Mouse (Mus musculus) liver, postnatal 0 days (tissue): Measurements from ENCODE around the gene Arhgap15. TPM values are rescaled to one million over a fixed set of nuclear protein-coding genes. Genes with fewer than 3 reads are reported as not detected.

Source experiments
- ATAC-seq: fragments of 200-750 bp; cut with Nextera tagmentation; 2 replicates; pipeline ENCODE4 v1.8.0; 2017; ENCODE audit warnings: mild to moderate bottlenecking, moderate library complexity
- DNase-seq: peaks from one replicate; pipeline ENCODE4 v3.0.0-alpha.2; 2016
- H3K27ac ChIP-seq: fragments of 300-500 bp; sonication (generic); 2 replicates; pipeline ENCODE4 v1.5.1; 2014; ENCODE audit warnings: antibody characterized with exemption, moderate library complexity, mild to moderate bottlenecking, low read depth
- H3K27me3 ChIP-seq: fragments of 300-500 bp; sonication (generic); 2 replicates; pipeline ENCODE4 v1.6.1; 2014; ENCODE audit warnings: low read length, control low read depth, mixed read lengths; ENCODE audit not compliant: insufficient read depth
- H3K36me3 ChIP-seq: fragments of 300-500 bp; sonication (generic); replicated peaks from 2 replicates; pipeline ENCODE4 v1.6.1; 2014; ENCODE audit warnings: mild to moderate bottlenecking, control low read depth, low read length, moderate library complexity, mixed read lengths; ENCODE audit not compliant: insufficient read depth
- H3K4me1 ChIP-seq: fragments of 300-500 bp; sonication (generic); 2 replicates; pipeline ENCODE4 v1.6.1; 2014; ENCODE audit warnings: antibody characterized with exemption, mild to moderate bottlenecking, control low read depth; ENCODE audit not compliant: insufficient read depth
- H3K4me2 ChIP-seq: fragments of 300-500 bp; sonication (generic); 2 replicates; pipeline ENCODE4 v1.6.1; 2014; ENCODE audit warnings: low read depth, mild to moderate bottlenecking, low read length, moderate library complexity, mixed read lengths
- H3K4me3 ChIP-seq: fragments of 300-500 bp; sonication (generic); 2 replicates; pipeline ENCODE4 v1.5.1; 2014; ENCODE audit warnings: low read depth, low read length
- H3K9ac ChIP-seq: fragments of 300-500 bp; sonication (generic); replicated peaks from 2 replicates; pipeline ENCODE4 v1.6.1; 2014; ENCODE audit warnings: mild to moderate bottlenecking, moderate library complexity
- H3K9me3 ChIP-seq: fragments of 300-500 bp; sonication (generic); 2 replicates; pipeline ENCODE4 v1.6.1; 2016; ENCODE audit warnings: mild to moderate bottlenecking, control low read depth, low read length, mixed read lengths
- CTCF ChIP-seq: sonication (generic); IDR thresholded peaks from 2 replicates; pipeline ENCODE4 v1.5.1; 2016; ENCODE audit warnings: antibody characterized with exemption, low read depth
- EP300 ChIP-seq: IDR thresholded peaks from 2 replicates; pipeline ENCODE4 v1.6.1; 2016; ENCODE audit warnings: antibody characterized with exemption, low read depth, mild to moderate bottlenecking
- WGBS: fragments of 180-500 bp; shearing (Covaris S2); extraction: QIAGEN DNeasy Blood & Tissue Kit; methylation state at CpG from one replicate; pipeline ENCODE4 v1.1.7; 2014; ENCODE audit not compliant: insufficient replicate concordance; 5-methylcytosine and 5-hydroxymethylcytosine counted together
- polyA plus RNA-seq: library from polyadenylated mRNA; unstranded; fragments of >200 nt; fragmentation: Nextera tagmentation; extraction: Ambion mirVana; gene quantifications from 2 replicates; pipeline ENCODE4 v1.2.1, GENCODE M21; 2015

Gene Arhgap15
- polyA plus RNA-seq, 1 experiment from 2014 or later: 6.3 TPM

DNA sequence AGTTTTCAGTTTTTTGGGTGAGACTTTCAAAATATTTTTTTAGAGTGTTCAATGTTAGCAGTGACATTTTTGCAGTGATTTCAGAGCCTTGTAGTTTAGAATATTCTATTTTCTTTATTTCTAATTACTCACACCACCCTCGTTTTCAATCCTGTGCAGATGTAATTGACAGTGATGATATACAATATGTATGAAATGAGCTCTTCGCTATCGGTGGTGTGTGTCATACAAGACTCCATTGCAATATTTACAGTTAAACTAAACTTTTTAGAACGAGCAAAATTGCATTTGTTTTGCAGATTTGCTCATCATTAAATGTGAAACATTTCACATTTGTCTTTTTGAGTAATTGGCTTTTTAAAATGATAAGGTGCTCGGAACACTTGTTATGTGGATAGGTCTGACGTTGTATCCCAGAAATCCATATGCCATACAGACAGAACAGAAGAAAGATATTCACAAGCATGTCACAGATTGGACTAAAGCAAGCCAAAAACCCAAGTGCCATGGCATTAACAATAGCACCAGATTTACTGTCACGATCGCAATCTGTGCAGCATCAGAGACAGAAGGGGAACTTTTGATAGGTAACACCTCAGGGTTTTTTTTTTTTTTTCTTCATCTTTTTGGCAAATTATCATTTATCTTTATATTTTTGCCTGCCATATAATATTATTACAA is 280.6 kb downstream of the Arhgap15 start:
- H3K27ac ChIP-seq: no peak overlapping the region
- no peaks in the 10 kb centered on the region for H3K27me3 ChIP-seq
- TF ChIP-seq EP300 (no peak), CTCF (no peak)
- WGBS: 79% methylated on average over 8 of the region's 8 CpGs
- H3K4me1 ChIP-seq: no peaks in the 10 kb centered on the region
- DNase-seq (no peak), ATAC-seq (no peak)
- H3K9ac ChIP-seq: no peak overlapping the region
- no peak overlapping the region for H3K4me2 ChIP-seq
- H3K36me3 ChIP-seq: no peaks in the 10 kb centered on the region
- H3K4me3 ChIP-seq: no peak overlapping the region
- H3K9me3 ChIP-seq: no peaks in the 10 kb centered on the region

DNA sequence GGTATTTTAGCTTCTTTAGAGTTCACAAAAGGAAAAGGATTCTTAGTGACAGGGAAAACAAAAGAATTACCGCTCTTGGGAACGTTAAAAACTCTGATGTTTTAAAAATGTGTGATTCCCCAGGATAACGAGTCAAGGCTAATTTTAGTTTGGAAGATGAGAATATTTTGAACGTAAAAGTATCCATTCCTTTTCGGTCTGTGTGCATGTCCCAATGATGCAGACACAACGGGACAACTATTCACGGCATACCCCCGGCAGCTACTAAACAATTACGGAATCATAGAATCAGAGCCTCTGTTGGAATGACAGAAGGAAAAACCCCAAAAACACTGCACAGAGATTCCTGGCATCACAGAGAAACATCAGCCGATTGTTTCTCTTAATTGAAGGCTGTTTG is 281.2 kb downstream of the Arhgap15 start:
- Histone ChIP-seq H3K9ac (no peak overlapping the region), H3K36me3 (no peaks in the 10 kb centered on the region), H3K4me2 (no peak overlapping the region), H3K4me1 (no peaks in the 10 kb centered on the region), H3K4me3 (no peak overlapping the region), H3K27me3 (no peaks in the 10 kb centered on the region), H3K27ac (no peak overlapping the region), H3K9me3 (no peaks in the 10 kb centered on the region)
- DNase-seq: no peak
- ATAC-seq: no peak
- TF ChIP-seq EP300 (no peak), CTCF (no peak)
- WGBS: 88% methylated on average over 10 of the region's 10 CpGs

DNA sequence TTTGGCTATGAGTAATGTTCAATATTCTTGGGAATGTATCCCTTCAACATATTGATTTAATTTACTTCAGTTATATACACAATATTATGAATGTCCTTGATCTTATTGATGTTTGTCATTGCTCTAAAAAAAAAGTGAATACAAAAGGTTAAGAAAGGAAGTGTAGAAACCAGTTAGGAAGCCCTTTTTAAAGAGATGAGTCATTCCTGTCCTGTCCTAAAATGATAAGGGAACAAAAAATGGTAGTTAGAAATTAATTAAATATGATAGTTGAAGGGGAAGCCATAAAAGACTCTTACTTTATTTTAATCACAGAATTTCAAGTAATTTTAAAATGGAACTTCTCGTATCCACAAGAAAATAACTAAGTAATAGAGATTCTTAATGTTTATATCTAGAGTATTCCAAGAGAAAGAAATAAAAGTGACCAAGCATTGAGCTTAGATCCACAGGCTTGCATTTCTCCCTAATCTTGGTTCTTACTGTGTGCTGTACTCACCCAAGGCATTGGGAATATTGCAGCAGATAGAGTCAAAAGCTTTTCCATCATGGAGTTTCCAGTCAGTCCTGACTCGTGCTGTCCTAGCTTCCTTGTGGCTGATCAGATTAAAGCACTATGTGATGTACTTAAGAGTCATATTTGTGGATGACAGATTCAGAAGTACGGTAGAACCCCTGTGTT is 291.0 kb downstream of the Arhgap15 start:
- Histone ChIP-seq H3K9me3 (no peaks in the 10 kb centered on the region), H3K27me3 (no peaks in the 10 kb centered on the region), H3K4me1 (no peaks in the 10 kb centered on the region), H3K36me3 (no peaks in the 10 kb centered on the region), H3K4me3 (no peak overlapping the region), H3K27ac (no peak overlapping the region), H3K9ac (no peak overlapping the region), H3K4me2 (no peak overlapping the region)
- DNase-seq (no peak), ATAC-seq (no peak)
- TF ChIP-seq CTCF (no peak), EP300 (no peak)
- WGBS: 74% methylated on average over 3 of the region's 3 CpGs

DNA sequence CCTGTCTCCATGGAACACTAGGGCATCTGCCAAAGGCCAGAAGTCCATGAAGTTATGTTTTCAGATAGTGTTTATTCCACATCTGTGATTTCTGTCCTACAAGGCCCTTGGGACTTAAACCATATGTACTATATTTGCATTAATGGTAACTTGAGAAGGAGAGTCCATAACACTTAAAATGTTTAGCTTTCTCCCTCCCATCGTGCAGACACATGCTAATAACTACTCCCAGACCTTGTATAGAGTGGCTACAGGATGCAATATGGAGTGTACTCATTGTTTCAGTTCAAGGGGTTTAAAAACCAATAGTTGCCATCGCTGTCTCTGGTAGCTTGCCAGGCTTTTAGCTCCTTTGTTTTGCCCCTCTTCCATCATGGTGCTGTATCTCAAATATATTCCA is 295.5 kb downstream of the Arhgap15 start:
- H3K9me3 ChIP-seq: no peaks in the 10 kb centered on the region
- DNase-seq: no peak
- H3K4me1 ChIP-seq: no peaks in the 10 kb centered on the region
- H3K27me3 ChIP-seq: no peaks in the 10 kb centered on the region
- WGBS: 56% methylated on average over 2 of the region's 2 CpGs
- no peak overlapping the region for H3K4me2 ChIP-seq
- TF ChIP-seq EP300 (no peak), CTCF (no peak)
- no peaks in the 10 kb centered on the region for H3K36me3 ChIP-seq
- no peak for ATAC-seq
- no peak overlapping the region for H3K9ac ChIP-seq
- no peak overlapping the region for H3K27ac ChIP-seq
- no peak overlapping the region for H3K4me3 ChIP-seq

DNA sequence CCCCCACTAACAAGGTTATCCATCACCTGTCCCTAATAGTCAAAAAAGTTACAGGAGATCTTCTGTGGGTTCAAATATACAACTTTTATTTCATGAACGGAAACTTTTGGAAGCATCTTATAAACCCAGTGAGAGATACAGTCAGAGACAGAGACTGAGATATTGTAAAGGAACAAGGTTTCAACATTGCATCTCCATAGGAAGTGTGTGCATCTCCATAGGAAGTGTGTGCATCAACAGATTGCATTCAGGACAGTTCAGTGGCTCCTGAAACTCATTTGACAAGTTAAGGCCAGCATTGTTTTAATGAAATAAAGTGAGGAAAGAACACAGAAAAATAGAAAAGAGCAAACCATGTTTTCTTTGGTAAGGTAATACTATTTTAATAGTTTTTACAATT is 296.0 kb downstream of the Arhgap15 start:
- H3K4me2 ChIP-seq: no peak overlapping the region
- H3K27ac ChIP-seq: no peak overlapping the region
- no peaks in the 10 kb centered on the region for H3K36me3 ChIP-seq
- no peaks in the 10 kb centered on the region for H3K27me3 ChIP-seq
- H3K9me3 ChIP-seq: no peaks in the 10 kb centered on the region
- DNase-seq: no peak
- WGBS: 70% methylated on average over 1 of the region's 1 CpGs
- ATAC-seq: no peak
- H3K4me3 ChIP-seq: no peak overlapping the region
- H3K9ac ChIP-seq: no peak overlapping the region
- TF ChIP-seq EP300 (no peak), CTCF (no peak)
- no peaks in the 10 kb centered on the region for H3K4me1 ChIP-seq

DNA sequence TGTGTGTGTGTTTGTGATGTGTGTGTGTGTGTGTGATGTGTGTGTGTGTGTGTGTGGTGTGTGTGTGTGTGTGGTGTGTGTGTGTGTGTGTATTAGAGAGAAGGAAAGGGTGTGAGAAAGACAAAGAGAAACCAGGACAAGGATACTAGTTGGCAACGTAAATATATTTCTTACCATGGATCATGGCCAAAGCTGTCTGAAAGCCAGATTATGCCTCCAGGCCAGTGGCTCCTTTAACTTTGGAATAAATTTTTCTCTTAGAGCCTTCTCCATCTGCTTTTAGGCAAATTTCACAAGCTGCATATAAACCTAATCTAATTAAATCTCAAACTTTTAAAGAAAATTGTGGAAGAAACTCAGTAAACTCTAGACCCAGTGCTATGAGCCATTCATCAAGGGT is 296.6 kb downstream of the Arhgap15 start:
- no peak overlapping the region for H3K9ac ChIP-seq
- ATAC-seq (no peak), DNase-seq (no peak)
- no peak overlapping the region for H3K4me3 ChIP-seq
- no peaks in the 10 kb centered on the region for H3K4me1 ChIP-seq
- H3K27me3 ChIP-seq: no peaks in the 10 kb centered on the region
- 88% methylated on average over 1 of the region's 1 CpGs for WGBS
- no peak overlapping the region for H3K27ac ChIP-seq
- H3K36me3 ChIP-seq: no peaks in the 10 kb centered on the region
- no peak overlapping the region for H3K4me2 ChIP-seq
- no peaks in the 10 kb centered on the region for H3K9me3 ChIP-seq
- TF ChIP-seq EP300: no peak
- TF ChIP-seq CTCF: no peak
